Mouse (Mus musculus): ENCODE data around the gene Gcc2.
"Not testable (repeated sequence)": the region's sequence is repeated elsewhere in the genome, so short reads cannot be mapped to it uniquely, and the experiment has no call there.

Gene Gcc2

GRCm38 (mm10) chr10:58323028-58323991 lies 68.0 kb downstream of the Gcc2 start, which contains the start of gene Lims1:
Gene Lims1, plus strand, starts transcription at chr10:58323466.
- DNase-seq (ENCODE audit: low spot score): peak; percentile 91

GRCm38 (mm10) chr10:58326271-58326670 lies 71.0 kb downstream of the Gcc2 start:
- DNase-seq (ENCODE audit: low spot score): no peak

GRCm38 (mm10) chr10:58327836-58328235 lies 72.5 kb downstream of the Gcc2 start:
- DNase-seq (ENCODE audit: low spot score): not testable (repeated sequence)

GRCm38 (mm10) chr10:58328517-58329108 lies 73.3 kb downstream of the Gcc2 start:
- DNase-seq (ENCODE audit: low spot score): no peak

GRCm38 (mm10) chr10:58330635-58331034 lies 75.3 kb downstream of the Gcc2 start:
- DNase-seq (ENCODE audit: low spot score): no peak

- DNase-seq (ENCODE audit: low spot score): no peak
Observed at GRCm38 (mm10) chr10:58331741-58332140, 76.4 kb downstream of the Gcc2 start.

GRCm38 (mm10) chr10:58333414-58333813 lies 78.1 kb downstream of the Gcc2 start:
- no peak for DNase-seq (ENCODE audit: low spot score)

- no peak for DNase-seq (ENCODE audit: low spot score)
Observed at GRCm38 (mm10) chr10:58336156-58336555, 80.9 kb downstream of the Gcc2 start.

GRCm38 (mm10) chr10:58337091-58337490 lies 81.8 kb downstream of the Gcc2 start:
- DNase-seq (ENCODE audit: low spot score): not testable (repeated sequence)

GRCm38 (mm10) chr10:58338590-58338989 lies 83.3 kb downstream of the Gcc2 start:
- no peak for DNase-seq (ENCODE audit: low spot score)

- no peak for DNase-seq (ENCODE audit: low spot score)
Observed at GRCm38 (mm10) chr10:58341685-58342084, 86.4 kb downstream of the Gcc2 start.

GRCm38 (mm10) chr10:58342199-58342598 lies 86.9 kb downstream of the Gcc2 start:
- DNase-seq (ENCODE audit: low spot score): no peak

GRCm38 (mm10) chr10:58343552-58343951 lies 88.3 kb downstream of the Gcc2 start:
- no peak for DNase-seq (ENCODE audit: low spot score)

- DNase-seq (ENCODE audit: low spot score): no peak
Observed at GRCm38 (mm10) chr10:58350600-58350999, 95.3 kb downstream of the Gcc2 start.

- no peak for DNase-seq (ENCODE audit: low spot score)
Observed at GRCm38 (mm10) chr10:58351670-58352069, 96.4 kb downstream of the Gcc2 start.

- no peak for DNase-seq (ENCODE audit: low spot score)
Observed at GRCm38 (mm10) chr10:58352364-58352763, 97.1 kb downstream of the Gcc2 start.

GRCm38 (mm10) chr10:58354561-58354960 lies 99.3 kb downstream of the Gcc2 start:
- no peak for DNase-seq (ENCODE audit: low spot score)

Data from ovary, postnatal 10 days (tissue).